Mouse (Mus musculus): ENCODE results near the gene 4930544G11Rik.

DNA sequence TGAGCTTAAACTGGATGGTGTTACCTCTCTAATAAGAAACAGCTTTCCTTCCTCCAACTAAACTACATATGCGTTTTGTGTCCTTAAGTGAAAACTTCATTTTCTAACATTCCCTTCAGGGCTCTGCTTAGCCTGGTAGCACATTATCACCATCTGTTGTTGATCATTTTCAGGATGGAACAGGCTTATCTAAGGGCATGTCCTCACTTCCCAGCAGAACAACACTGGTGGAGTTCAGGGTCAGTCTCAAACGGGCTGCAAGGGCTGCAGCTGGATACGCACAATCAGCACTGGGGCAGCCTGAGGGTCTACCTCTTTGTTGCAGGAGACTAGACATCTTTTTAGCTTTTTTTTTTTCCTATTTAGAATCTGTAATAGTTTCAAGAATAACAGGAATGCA, 39.7 kb downstream of the 4930544G11Rik start:
- TF ChIP-seq USF1 (IDR thresholded peaks at IDR 0.05; ENCODE audit: low read depth) (no peak), POLR2A (IDR thresholded peaks at IDR 0.05; ENCODE audit: insufficient read length, low read depth) (no peak), TCF12 (IDR thresholded peaks at IDR 0.05; ENCODE audit: insufficient read depth, poor library complexity, severe bottlenecking) (no peak), MAX (IDR thresholded peaks at IDR 0.05; ENCODE audit: low read depth) (no peak), MYOG (IDR thresholded peaks at IDR 0.05; ENCODE audit: control insufficient read depth in 1 of 3, insufficient read depth in 1 of 3, insufficient read length in 2 of 3, low read depth in 2 of 3) (no peak), TCF3 (IDR thresholded peaks at IDR 0.05; ENCODE audit: insufficient read length, low read depth) (no peak)

All from myocyte (in vitro differentiated cells).